Mouse (Mus musculus) erythroid progenitor cell, adult 5-6 weeks (primary cell): ENCODE data around the gene Arsj. TPM values are rescaled to one million over a fixed set of nuclear protein-coding genes. Genes with fewer than 3 reads are reported as not detected.

Source experiments
- ATAC-seq: replicated peaks from 2 replicates; pipeline ENCODE4 v1.8.0; 2016; ENCODE audit warnings: moderate number of reproducible peaks, mild to moderate bottlenecking, moderate TSS enrichment, inconsistent platforms; ENCODE audit not compliant: poor library complexity, low FRiP score, severe bottlenecking
- total RNA-seq, 2 experiments: library from RNA; stranded (forward) in 1 of 2; stranded (reverse) in 1 of 2; fragments of 150-400 nt in 1 of 2; fragments of 186-747, 209-891 nt in 1 of 2; gene quantifications; 2 replicates each; pipeline versions ENCODE4 v1.2.3 to v1.2.4; 2015 to 2017; ENCODE audit warnings: low replicate concordance in 2 of 2

Arsj gene
- total RNA-seq, 2 experiments from 2014 or later = not detected

DNA sequence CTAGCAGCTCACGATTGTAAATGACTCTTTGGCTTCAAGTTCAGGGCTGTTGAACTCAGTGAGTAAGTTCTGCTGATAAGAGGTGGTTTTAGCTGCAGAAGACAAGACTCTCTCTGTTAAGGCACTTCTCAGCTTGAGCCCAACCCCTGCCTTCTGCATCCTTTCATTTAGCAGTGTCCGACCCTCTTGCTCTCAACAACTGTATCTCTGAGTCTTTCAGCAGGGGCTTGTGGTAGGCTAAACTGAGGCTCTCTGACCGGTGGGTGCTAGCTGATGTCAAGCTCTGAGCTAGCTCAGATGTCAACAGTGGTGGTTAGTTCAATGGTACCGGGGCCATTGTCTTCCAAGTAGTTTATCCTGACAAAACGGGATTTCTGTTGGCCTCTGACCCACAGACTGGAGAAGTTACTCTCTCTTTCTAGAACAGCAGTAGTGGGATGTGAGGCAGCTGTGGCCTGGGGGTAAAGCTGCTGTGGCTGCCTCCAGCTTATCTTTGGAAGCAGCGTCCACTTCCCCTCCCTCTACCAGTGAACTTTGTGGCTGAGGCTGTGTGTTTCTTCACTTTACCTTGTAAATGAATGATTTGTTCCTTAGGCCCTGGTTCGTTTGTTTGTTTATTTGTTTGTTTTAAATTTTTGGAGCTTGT, 34.6 kb downstream of the Arsj start:
- ATAC-seq = no peak

DNA sequence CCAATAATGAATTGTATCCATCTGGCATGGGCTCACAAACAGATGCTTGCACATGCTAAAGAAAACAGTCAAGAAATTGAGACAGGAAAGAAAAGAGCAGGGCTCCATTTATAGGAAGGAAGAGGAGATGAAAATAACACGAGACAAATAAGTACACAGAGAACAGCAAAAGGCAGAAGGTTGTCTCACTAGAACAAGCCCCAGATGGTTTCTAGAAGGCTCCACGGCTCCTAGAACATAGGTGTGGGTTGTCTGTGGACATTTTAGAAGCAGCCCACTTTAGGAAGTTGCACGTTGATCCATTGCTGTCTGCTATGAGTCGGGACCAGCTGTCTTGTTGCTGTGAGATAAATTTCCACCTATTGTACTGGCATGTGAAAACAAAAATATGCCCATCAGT, 37.2 kb downstream of the Arsj start:
- no peak for ATAC-seq

DNA sequence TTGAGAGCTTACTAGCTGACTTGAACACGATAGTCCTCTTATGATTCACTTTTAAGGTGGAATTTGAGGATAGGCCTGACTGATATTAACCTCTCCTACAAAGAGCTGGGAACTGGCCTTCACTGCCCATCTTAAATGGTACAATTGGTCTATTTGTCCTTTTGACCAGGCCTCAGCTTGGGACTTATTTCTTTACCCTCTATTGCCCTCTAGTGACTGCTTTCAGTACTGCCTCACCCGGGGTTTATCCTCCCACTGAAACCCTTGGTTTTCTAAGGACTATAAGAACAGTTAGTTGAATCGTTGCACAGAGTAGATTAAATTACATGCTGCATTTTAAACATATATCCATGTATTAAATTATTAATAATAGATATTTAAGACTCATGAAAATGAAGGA, 39.4 kb downstream of the Arsj start:
- no peak for ATAC-seq

DNA sequence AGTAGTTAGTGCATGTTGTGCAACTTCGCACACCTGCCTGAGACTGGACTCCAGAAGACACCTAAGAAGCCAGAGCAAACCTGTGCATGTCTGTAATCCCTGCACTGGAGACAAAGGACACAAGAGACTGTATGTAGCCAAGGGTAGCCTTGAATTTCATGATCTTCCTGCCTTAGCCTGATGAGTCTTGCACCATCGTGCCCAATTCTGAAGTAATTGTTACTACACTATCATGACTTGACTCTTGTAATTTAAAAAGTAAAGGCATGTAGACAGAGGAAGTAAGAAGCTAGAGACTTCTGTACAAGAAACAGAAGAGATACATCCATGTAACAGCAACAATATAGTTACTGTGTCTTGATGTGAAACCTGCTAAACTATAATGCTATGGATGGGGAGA, 40.7 kb downstream of the Arsj start:
- ATAC-seq = no peak

DNA sequence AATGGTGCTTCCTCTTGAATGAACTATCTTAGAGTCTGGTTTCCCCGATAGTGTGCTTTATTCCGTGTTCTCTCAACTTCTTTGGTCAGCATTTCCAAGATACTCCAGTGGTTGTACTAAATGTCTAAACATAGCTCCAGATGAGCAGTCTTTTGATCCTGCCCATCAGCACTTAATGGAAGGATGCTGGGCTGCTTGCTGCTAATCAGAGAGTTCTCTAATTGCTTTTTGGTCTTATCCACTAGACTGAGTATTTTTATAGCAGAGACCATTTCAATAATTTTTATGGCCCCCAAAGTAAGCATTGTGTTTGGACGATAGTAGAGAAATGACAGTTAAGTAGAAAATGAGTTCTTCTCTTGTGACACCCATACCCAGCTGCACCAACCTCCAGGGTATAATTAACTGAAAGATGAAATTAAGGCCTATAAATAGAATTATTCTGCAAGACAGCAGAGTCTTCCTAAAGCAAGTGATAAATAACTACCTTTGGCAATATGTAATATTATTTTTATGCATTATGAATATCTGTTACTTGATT, 67.1 kb downstream of the Arsj start:
- ATAC-seq = no peak

DNA sequence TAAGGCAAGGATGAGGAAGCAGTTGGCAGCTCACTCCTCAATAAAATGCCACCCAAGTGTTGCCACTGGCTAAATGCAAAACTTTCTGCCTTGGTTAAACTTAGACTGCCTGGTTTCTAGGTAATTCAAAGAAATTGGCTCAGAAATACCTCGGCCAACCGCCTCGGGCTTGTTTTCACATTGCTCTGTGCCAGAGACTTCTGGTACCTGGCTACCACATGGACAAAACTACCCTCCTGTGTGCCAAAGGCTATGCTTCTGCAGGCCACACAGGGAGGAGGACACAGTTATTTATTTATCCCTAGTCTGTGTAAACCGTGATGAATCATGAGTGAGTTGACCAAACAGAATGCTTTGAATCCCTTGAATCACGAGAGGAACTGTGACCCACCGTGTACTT, 75.8 kb downstream of the Arsj start:
- no peak for ATAC-seq

DNA sequence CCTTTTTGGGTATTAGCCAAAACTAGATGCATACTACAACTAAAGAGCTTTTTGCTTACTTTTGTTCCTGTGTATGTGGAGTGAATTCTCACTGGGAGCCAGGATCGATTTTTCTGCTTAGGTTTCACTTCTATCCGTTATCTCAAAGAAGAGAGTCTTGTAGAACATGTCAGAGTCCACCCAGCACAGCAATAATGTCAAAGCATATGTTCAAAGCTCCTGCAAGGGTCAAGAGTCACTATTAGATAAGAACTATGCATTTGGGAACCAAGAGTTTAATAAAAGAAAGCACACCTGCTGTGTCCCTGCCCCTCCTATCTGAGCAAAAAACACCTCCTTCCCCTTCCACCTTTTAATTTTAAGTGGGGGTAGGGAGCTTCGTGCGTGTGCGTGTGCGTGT, 85.6 kb downstream of the Arsj start:
- ATAC-seq = no peak

DNA sequence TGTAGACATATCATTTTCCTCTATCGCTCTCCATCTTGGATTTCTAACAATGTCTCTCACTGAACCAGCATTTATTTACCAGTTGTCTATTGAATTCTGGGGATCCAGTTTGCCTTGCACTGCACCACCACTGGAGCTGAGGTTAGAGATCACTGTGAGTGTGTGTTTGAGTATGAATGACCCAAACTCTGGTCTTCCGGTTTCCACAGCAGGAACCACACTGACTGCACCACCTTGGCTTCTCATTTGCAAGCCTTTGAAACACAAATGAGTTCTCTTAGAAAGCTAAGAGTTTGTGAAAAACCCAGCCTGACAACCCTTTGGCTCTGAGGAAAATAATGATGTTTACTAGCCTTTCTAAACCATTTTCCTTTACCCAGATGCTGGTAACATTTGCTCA, 86.0 kb downstream of the Arsj start:
- no peak for ATAC-seq

DNA sequence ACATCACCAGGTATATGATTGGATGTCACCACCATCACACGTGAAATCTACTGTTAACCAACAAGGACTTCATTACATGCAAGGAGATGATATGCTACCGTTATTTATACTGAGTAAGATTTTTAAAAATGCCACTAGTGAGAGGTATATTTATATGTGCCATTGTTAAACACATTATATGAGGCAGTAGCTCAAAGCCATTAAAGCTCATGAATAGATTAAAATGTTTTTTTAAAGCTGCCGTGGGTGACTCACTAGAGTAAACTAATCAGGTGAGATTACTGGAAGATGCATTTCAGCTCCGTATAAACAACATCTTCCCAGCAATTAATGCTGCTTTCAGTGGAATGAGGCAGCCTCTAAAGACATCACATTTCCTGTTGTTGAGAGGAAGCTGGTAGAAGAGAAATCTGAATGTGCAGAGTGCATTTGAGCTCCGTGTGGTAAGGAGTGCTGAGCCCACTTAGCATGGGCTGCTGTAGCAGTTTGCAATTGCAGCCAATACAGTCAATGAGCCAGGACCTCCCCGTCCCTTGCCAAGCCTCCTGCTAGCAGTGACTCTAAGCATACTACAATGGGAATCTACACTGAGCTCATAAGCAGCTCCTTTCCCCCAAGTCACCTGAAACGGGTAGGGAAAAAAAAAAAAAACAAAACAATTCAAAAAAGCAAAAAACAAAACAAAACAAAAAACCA, 92.5 kb downstream of the Arsj start:
- no peak for ATAC-seq

DNA sequence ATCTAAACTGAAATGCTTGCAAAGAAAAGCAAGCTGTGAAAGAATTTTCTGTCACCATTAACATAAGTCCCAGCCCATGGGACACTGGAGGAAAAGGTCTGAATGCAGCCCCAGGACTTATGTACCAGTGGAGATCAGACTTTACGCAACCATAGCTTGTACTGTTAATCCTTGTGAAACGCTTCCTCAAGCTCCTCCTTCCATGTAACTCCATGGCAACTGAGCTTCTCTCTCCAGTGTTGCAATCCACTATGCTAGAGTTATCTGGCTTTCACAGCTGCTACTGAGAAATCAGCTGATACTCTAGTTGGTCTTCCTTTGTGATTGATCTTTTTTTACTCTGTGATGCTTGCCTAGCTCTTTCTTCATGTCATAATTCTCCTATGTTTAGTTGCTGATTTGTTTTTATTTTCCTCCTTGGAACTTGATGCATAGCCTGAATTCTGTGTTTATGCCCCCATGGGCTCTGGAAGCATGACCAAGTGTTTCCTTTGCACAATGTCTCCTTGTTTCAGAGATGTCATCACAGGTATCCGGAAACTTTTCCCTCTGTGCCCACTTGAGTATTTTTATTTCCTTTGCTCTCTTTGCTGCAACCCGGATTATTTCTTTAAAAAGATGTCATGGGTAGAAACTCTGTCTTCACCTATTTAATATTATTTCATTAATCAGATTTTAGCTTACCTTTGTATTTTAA, 99.8 kb downstream of the Arsj start:
- no peak for ATAC-seq

DNA sequence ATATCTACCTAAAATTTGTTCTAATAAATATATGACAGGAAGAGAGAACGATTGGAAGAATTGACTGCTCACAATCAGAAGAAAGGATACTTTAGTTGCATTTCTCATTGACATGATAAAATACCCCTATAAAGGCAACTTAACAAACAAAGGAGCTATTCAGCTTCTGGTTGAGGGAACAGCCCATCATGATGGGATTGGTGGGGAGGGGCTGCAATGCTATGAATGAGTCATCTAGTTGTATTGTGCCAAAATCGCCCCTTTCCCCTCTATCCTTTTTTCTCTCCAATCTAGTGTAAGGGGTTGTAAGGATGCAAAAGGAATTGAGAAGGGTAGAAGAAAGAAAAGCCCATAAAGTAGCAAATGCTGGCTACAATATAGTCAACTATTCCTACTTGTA, 100.8 kb downstream of the Arsj start:
- no peak for ATAC-seq

Other genes starting within 250 kb of the Arsj start
- gene Camk2d, start 232.6 kb downstream of the Arsj start, total RNA-seq (2015; ENCODE audit: low replicate concordance) = 10.8 and 43.2 TPM in 2 replicates
- gene Camk2d, start 232.6 kb downstream of the Arsj start, total RNA-seq (2017; ENCODE audit: low replicate concordance) = 5.8 and 18.5 TPM in 2 replicates